Mouse (Mus musculus) embryonic fibroblast, embryonic 13.5 days (primary cell): ENCODE data around the gene Trpm3.

Experiments
- CTCF ChIP-seq: IDR thresholded peaks from 2 replicates; pipeline ENCODE4 v1.5.1; 2011; ENCODE audit warnings: mild to moderate bottlenecking, control low read depth, low read length, moderate library complexity, borderline replicate concordance; ENCODE audit not compliant: insufficient read depth
- POLR2A ChIP-seq: IDR thresholded peaks from 2 replicates; pipeline ENCODE4 v1.6.1; 2011; ENCODE audit warnings: low read depth, mild to moderate bottlenecking, control low read depth, low read length, moderate library complexity

- TF ChIP-seq CTCF, result peak; percentile 79; the same call in 1 of the 2 replicates
- no peak for TF ChIP-seq POLR2A
Measured at GRCm38 (mm10) chr19:22883744-22884317, 745.0 kb downstream of the Trpm3 start.
